Comparison of ENCODE assay signal across 9 mouse cellular contexts in genomic region chr9:65141306-65141975, GRCm38 (mm10). TPM values are rescaled to one million over a fixed set of nuclear protein-coding genes. Genes with fewer than 3 reads are reported as not detected.
DNase-seq lines count a peak whose midpoint lies in the region; ATAC-seq lines count a peak whose summit lies in the region.
"Had no signal": no experiment of that assay in that cellular context is flagged by ENCODE, and none has a peak within 500 bp of the region (broad histone marks: within the 10 kb centered on the region; RNA-seq: fewer than 3 reads in every experiment).

No protein-coding gene starts in this region.

- H3K4me3 ChIP-seq in forebrain, embryonic 10.5 days, result peak overlapping the region; percentile 80
- peak overlapping the region; percentile 100 for H3K4me3 ChIP-seq in midbrain, embryonic 10.5 days
- H3K4me3 ChIP-seq in stomach, embryonic 14.5 days (ENCODE audit: low read depth, low read length), result peak overlapping the region; percentile 67

- intact Hi-C loops in heart, postnatal 36 days (cut with DNase I), result no loop called here

- H3K4me2 ChIP-seq in stomach, embryonic 14.5 days (replicated peaks; ENCODE audit: low read depth, low read length), result peak overlapping the region; percentile 97

- H3K9ac ChIP-seq in stomach, embryonic 14.5 days (replicated peaks; ENCODE audit: low read depth, low read length), result peak overlapping the region; percentile 57

- WGBS in forebrain, embryonic 10.5 days, result under 1% methylated on average over 64 of the region's 73 CpGs
- under 1% methylated on average over 72 of the region's 73 CpGs for WGBS in midbrain, embryonic 10.5 days
- WGBS in stomach, embryonic 14.5 days, result under 1% methylated on average over 72 of the region's 73 CpGs

- no peaks in the 10 kb centered on the region for H3K9me3 ChIP-seq in forebrain, embryonic 10.5 days
- H3K9me3 ChIP-seq in midbrain, embryonic 10.5 days (replicated peaks), result no peaks in the 10 kb centered on the region
- no peaks in the 10 kb centered on the region for H3K9me3 ChIP-seq in stomach, embryonic 14.5 days (ENCODE audit: control insufficient read depth, low read depth, low read length)

- H3K36me3 ChIP-seq in forebrain, embryonic 10.5 days (replicated peaks), result peaks cover 38% of the 10 kb centered on the region
- peaks cover 44% of the 10 kb centered on the region for H3K36me3 ChIP-seq in midbrain, embryonic 10.5 days
- H3K36me3 ChIP-seq in stomach, embryonic 14.5 days (ENCODE audit: control insufficient read depth, insufficient read depth, low read length), result no peaks in the 10 kb centered on the region

- DNase-seq in cerebellum, postnatal 10 days, result peak; percentile 68 to 73
- no peak for DNase-seq in cerebellum, adult 9-11 months
- peak; percentile 55 for DNase-seq in ES-CJ7 (ENCODE audit: low read depth, low spot score)
- DNase-seq in forebrain, embryonic 10.5 days (ENCODE audit: extremely low spot score, low spot score), result peak; percentile 65
- peak; percentile 44 to 57 for DNase-seq in heart, postnatal 36 days
- peak; percentile 51 to 60 for DNase-seq in layer of hippocampus, postnatal 36 days
- DNase-seq in midbrain, embryonic 10.5 days (ENCODE audit: low spot score), result peak; percentile 69

- H3K4me1 ChIP-seq in forebrain, embryonic 10.5 days, result peaks cover 85% of the 10 kb centered on the region
- peaks cover 93% of the 10 kb centered on the region for H3K4me1 ChIP-seq in midbrain, embryonic 10.5 days
- peaks cover 5% of the 10 kb centered on the region; the same call in 1 of the 2 replicates for H3K4me1 ChIP-seq in stomach, embryonic 14.5 days (ENCODE audit: control insufficient read depth, insufficient read depth, low read length)

- ATAC-seq in stomach, embryonic 14.5 days (ENCODE audit: insufficient number of reproducible peaks, insufficient read depth, low FRiP score, low read depth), result peak; percentile 61

- H3K27me3 ChIP-seq in forebrain, embryonic 10.5 days (ENCODE audit: poor library complexity, severe bottlenecking), result peaks cover 32% of the 10 kb centered on the region
- H3K27me3 ChIP-seq in midbrain, embryonic 10.5 days (ENCODE audit: low read depth, poor library complexity, severe bottlenecking), result peaks cover 19% of the 10 kb centered on the region
- H3K27me3 ChIP-seq in stomach, embryonic 14.5 days (ENCODE audit: control insufficient read depth, insufficient read depth, low read length), result no peaks in the 10 kb centered on the region

- peak overlapping the region; percentile 97 for H3K27ac ChIP-seq in forebrain, embryonic 10.5 days
- H3K27ac ChIP-seq in midbrain, embryonic 10.5 days (replicated peaks), result peak overlapping the region; percentile 100
- H3K27ac ChIP-seq in stomach, embryonic 14.5 days (ENCODE audit: low read length), result peak overlapping the region; percentile 69

RNA-seq across cellular contexts. Expression of gene Igdcc3, which starts 0.5 kb away (rescaled TPM):
- 208 and 246 TPM in 2 replicates for polyA plus RNA-seq in forebrain, embryonic 10.5 days (2016; fragmentation: Nextera tagmentation; extraction: Ambion mirVana)
- total RNA-seq in heart, postnatal 36 days (2021), result under 1 TPM in 1 of 2 experiments, not detected in 1; 0.08 TPM
- total RNA-seq in layer of hippocampus, postnatal 36 days (2021), result 1 to 10 TPM; 3.1 to 4.4 TPM
- polyA plus RNA-seq in midbrain, embryonic 10.5 days (2016; fragmentation: Nextera tagmentation; extraction: Ambion mirVana), result 334 and 450 TPM in 2 replicates
- polyA plus RNA-seq in stomach, embryonic 14.5 days (2014; fragmentation: Nextera tagmentation; extraction: Ambion mirVana), result 2.0 and 2.7 TPM in 2 replicates
- polyA plus RNA-seq: large intestine, adult 2 months had no signal

RNA-seq across cellular contexts. Expression of gene Igdcc4, which starts 40.2 kb away (rescaled TPM):
- polyA plus RNA-seq in forebrain, embryonic 10.5 days (2016; fragmentation: Nextera tagmentation; extraction: Ambion mirVana), result 7.7 and 8.0 TPM in 2 replicates
- total RNA-seq in heart, postnatal 36 days (2021), result 10 to 100 TPM in 1 of 2 experiments, 1 to 10 TPM in 1; 9.8 to 10.7 TPM
- total RNA-seq in layer of hippocampus, postnatal 36 days (2021), result 10 to 100 TPM; 33.2 to 36.4 TPM
- polyA plus RNA-seq in midbrain, embryonic 10.5 days (2016; fragmentation: Nextera tagmentation; extraction: Ambion mirVana), result 8.9 and 12.6 TPM in 2 replicates
- 42.4 and 43.3 TPM in 2 replicates for polyA plus RNA-seq in stomach, embryonic 14.5 days (2014; fragmentation: Nextera tagmentation; extraction: Ambion mirVana)

RNA-seq across cellular contexts. Expression of gene Parp16, which starts 53.7 kb away (rescaled TPM):
- polyA plus RNA-seq in forebrain, embryonic 10.5 days (2016; fragmentation: Nextera tagmentation; extraction: Ambion mirVana), result 7.0 and 8.5 TPM in 2 replicates
- 1 to 10 TPM; 3.8 to 4.1 TPM for total RNA-seq in heart, postnatal 36 days (2021)
- total RNA-seq in layer of hippocampus, postnatal 36 days (2021), result 1 to 10 TPM; 4.6 to 4.9 TPM
- polyA plus RNA-seq in midbrain, embryonic 10.5 days (2016; fragmentation: Nextera tagmentation; extraction: Ambion mirVana), result 7.2 and 7.9 TPM in 2 replicates
- polyA plus RNA-seq in stomach, embryonic 14.5 days (2014; fragmentation: Nextera tagmentation; extraction: Ambion mirVana), result 6.0 and 6.4 TPM in 2 replicates

Comparison
In these comparisons a context has a peak if more than half of its experiments do, and no peak if none do; other contexts are left out.
1. RNA of gene Igdcc3, which starts 0.5 kb away (polyA plus RNA-seq): 334 to 450 TPM in midbrain, embryonic 10.5 days and 208 to 246 TPM in forebrain, embryonic 10.5 days; 2.0 to 2.7 TPM in stomach, embryonic 14.5 days; every median in the first group is over 10 times any median in the second.
2. Peak in every context shown above with its lines, with median percentiles within 50 percentile points of each other: H3K27ac ChIP-seq and H3K4me3 ChIP-seq.